In genomic region chr7:101286891-101287290, GRCm38 (mm10) we compare ENCODE assay signal across 17 mouse cellular contexts. TPM values are rescaled to one million over a fixed set of nuclear protein-coding genes. Genes with fewer than 3 reads are reported as not detected.
DNase-seq lines count a peak whose midpoint lies in the region; ATAC-seq and TF ChIP-seq lines count a peak whose summit lies in the region.
"Had no signal": no experiment of that assay in that cellular context is flagged by ENCODE, and none has a peak within 500 bp of the region (broad histone marks: within the 10 kb centered on the region; RNA-seq: fewer than 3 reads in every experiment).

No protein-coding gene starts in this region.

- 88% methylated on average over 4 of the region's 4 CpGs for WGBS in hindbrain, embryonic 13.5 days
- WGBS in hindbrain, embryonic 16.5 days, result 85% methylated on average over 4 of the region's 4 CpGs
- WGBS in neural tube, embryonic 13.5 days, result 89% methylated on average over 4 of the region's 4 CpGs

- 0 out of 2 replicates have a peak, but pooled peaks cover 3% of the 10 kb centered on the region for H3K4me1 ChIP-seq in hindbrain, embryonic 13.5 days (replicated peaks)
- no peaks in the 10 kb centered on the region for H3K4me1 ChIP-seq in hindbrain, embryonic 16.5 days (ENCODE audit: control insufficient read depth, insufficient read depth, low read depth, low read length)
- no peaks in the 10 kb centered on the region for H3K4me1 ChIP-seq in neural tube, embryonic 13.5 days (replicated peaks)
- H3K4me1 ChIP-seq: forebrain, embryonic 15.5 days; heart, embryonic 13.5 days had no signal

- DNase-seq in adrenal gland, adult 2 months, result peak; percentile 1
- DNase-seq in adrenal gland, adult 8-10 months, result no peak
- no peak for DNase-seq in left cerebral cortex, adult 2 months (ENCODE audit: extremely low spot score in 1 of 2, low spot score in 2 of 2)
- no peak for DNase-seq in left cerebral cortex, postnatal 10 days (ENCODE audit: extremely low spot score in 1 of 2, low spot score in 2 of 2)
- DNase-seq: adrenal gland, postnatal 14 days; B cell, adult 2 months; cerebellum, adult 18-20 months; cerebellum, adult 9-11 months; cerebellum, postnatal 36 days had no signal

- ATAC-seq in hindbrain, embryonic 13.5 days (ENCODE audit: low FRiP score), result no peak
- no peak for ATAC-seq in hindbrain, embryonic 16.5 days
- no peak for ATAC-seq in neural tube, embryonic 13.5 days (ENCODE audit: low read depth)
- ATAC-seq: CD4-positive, CD25-positive, alpha-beta regulatory T cell, adult 4 months; forebrain, embryonic 15.5 days had no signal

- peaks cover 71% of the 10 kb centered on the region for H3K36me3 ChIP-seq in hindbrain, embryonic 13.5 days
- peaks cover 26% of the 10 kb centered on the region for H3K36me3 ChIP-seq in hindbrain, embryonic 16.5 days (ENCODE audit: control insufficient read depth, insufficient read depth, low read length)
- peaks cover 62% of the 10 kb centered on the region for H3K36me3 ChIP-seq in neural tube, embryonic 13.5 days

- intact Hi-C loops in left cerebral cortex, adult 2 months (cut with DNase I), result no loop called here
- intact Hi-C loops in left cerebral cortex, postnatal 10 days (cut with DNase I), result loop anchor here (5.0 kb wide), 1 partner anchor 225 kb away; no protein-coding TSS in a partner anchor

- H3K4me2 ChIP-seq in hindbrain, embryonic 13.5 days, result no peak overlapping the region
- no peak overlapping the region for H3K4me2 ChIP-seq in hindbrain, embryonic 16.5 days (ENCODE audit: low read length)
- H3K4me2 ChIP-seq in neural tube, embryonic 13.5 days, result no peak overlapping the region
- H3K4me2 ChIP-seq: forebrain, embryonic 15.5 days; heart, embryonic 13.5 days; hindbrain, embryonic 14.5 days had no signal

- H3K9ac ChIP-seq in hindbrain, embryonic 13.5 days, result no peak overlapping the region
- H3K9ac ChIP-seq in hindbrain, embryonic 16.5 days (ENCODE audit: low read depth, low read length), result no peak overlapping the region
- no peak overlapping the region for H3K9ac ChIP-seq in neural tube, embryonic 13.5 days
- H3K9ac ChIP-seq: forebrain, embryonic 15.5 days; heart, embryonic 13.5 days; hindbrain, embryonic 14.5 days had no signal

- TF ChIP-seq CTCF in left cerebral cortex, adult 2 months (IDR thresholded peaks at IDR 0.05), result no peak

- no peaks in the 10 kb centered on the region for H3K9me3 ChIP-seq in hindbrain, embryonic 13.5 days
- H3K9me3 ChIP-seq in hindbrain, embryonic 16.5 days (ENCODE audit: control insufficient read depth, low read length), result no peaks in the 10 kb centered on the region
- H3K9me3 ChIP-seq in neural tube, embryonic 13.5 days, result no peaks in the 10 kb centered on the region
- H3K9me3 ChIP-seq: forebrain, embryonic 15.5 days; G1E; heart, embryonic 13.5 days had no signal

- H3K27me3 ChIP-seq in hindbrain, embryonic 13.5 days, result no peaks in the 10 kb centered on the region
- no peaks in the 10 kb centered on the region for H3K27me3 ChIP-seq in hindbrain, embryonic 16.5 days (replicated peaks; ENCODE audit: control insufficient read depth, insufficient read depth, low read length)
- H3K27me3 ChIP-seq in neural tube, embryonic 13.5 days, result no peaks in the 10 kb centered on the region
- H3K27me3 ChIP-seq: forebrain, embryonic 15.5 days; heart, embryonic 13.5 days had no signal

- H3K27ac ChIP-seq in hindbrain, embryonic 13.5 days, result 0 out of 2 replicates have a peak overlapping the region, but pooled peaks have one; percentile 23
- no peak overlapping the region for H3K27ac ChIP-seq in hindbrain, embryonic 16.5 days (ENCODE audit: low read depth, low read length)
- H3K27ac ChIP-seq in left cerebral cortex, adult 2 months, result peak overlapping the region; percentile 12; the same call in 1 of the 2 replicates
- H3K27ac ChIP-seq in neural tube, embryonic 13.5 days (replicated peaks), result 0 out of 2 replicates have a peak overlapping the region, but pooled peaks have one; percentile 13
- H3K27ac ChIP-seq: forebrain, embryonic 15.5 days; heart, embryonic 13.5 days; hindbrain, embryonic 14.5 days had no signal

- H3K4me3 ChIP-seq in hindbrain, embryonic 13.5 days, result no peak overlapping the region
- no peak overlapping the region for H3K4me3 ChIP-seq in hindbrain, embryonic 16.5 days (ENCODE audit: low read length)
- H3K4me3 ChIP-seq in left cerebral cortex, adult 2 months, result no peak overlapping the region
- no peak overlapping the region for H3K4me3 ChIP-seq in neural tube, embryonic 13.5 days
- H3K4me3 ChIP-seq: forebrain, embryonic 15.5 days; heart, embryonic 13.5 days had no signal

RNA-seq across cellular contexts. Expression of gene Atg16l2, which starts 15.2 kb away (rescaled TPM):
- total RNA-seq in adrenal gland, adult 2 months (2021), result 10 to 100 TPM; 17.7 to 22.3 TPM
- polyA plus RNA-seq in adrenal gland, adult 2 months (2012; rRNA removed), result 17.5 and 19.5 TPM in 2 replicates
- 10 to 100 TPM; 20.8 to 49.8 (median 33.4) TPM for total RNA-seq in adrenal gland, adult 8-10 months (2022)
- 17.5 and 20.8 TPM in 2 replicates for polyA plus RNA-seq in hindbrain, embryonic 13.5 days (2015; fragmentation: Nextera tagmentation; extraction: Ambion mirVana)
- 33.5 and 34.0 TPM in 2 replicates for polyA plus RNA-seq in hindbrain, embryonic 16.5 days (2015; fragmentation: Nextera tagmentation; extraction: Ambion mirVana)
- total RNA-seq in left cerebral cortex, adult 2 months (2021), result 10 to 100 TPM; 67.5 to 67.8 TPM
- total RNA-seq in left cerebral cortex, postnatal 10 days (2021), result 10 to 100 TPM; 52.1 to 52.4 TPM
- polyA plus RNA-seq in neural tube, embryonic 13.5 days (2015; fragmentation: Nextera tagmentation; extraction: Ambion mirVana), result 16.5 and 17.7 TPM in 2 replicates

RNA-seq across cellular contexts. Expression of gene Stard10, which starts 30.0 kb away (rescaled TPM):
- 10 to 100 TPM; 29.9 to 78.1 TPM for total RNA-seq in adrenal gland, adult 2 months (2021)
- polyA plus RNA-seq in adrenal gland, adult 2 months (2012; rRNA removed), result 27.6 and 46.9 TPM in 2 replicates
- total RNA-seq in adrenal gland, adult 8-10 months (2022), result 100 to 1,000 TPM in 2 of 4 experiments, 10 to 100 TPM in 2; 39.3 to 195 (median 109) TPM
- 9.7 and 10.0 TPM in 2 replicates for polyA plus RNA-seq in hindbrain, embryonic 13.5 days (2015; fragmentation: Nextera tagmentation; extraction: Ambion mirVana)
- 11.9 and 13.8 TPM in 2 replicates for polyA plus RNA-seq in hindbrain, embryonic 16.5 days (2015; fragmentation: Nextera tagmentation; extraction: Ambion mirVana)
- total RNA-seq in left cerebral cortex, adult 2 months (2021), result 10 to 100 TPM; 81.7 to 84.3 TPM
- total RNA-seq in left cerebral cortex, postnatal 10 days (2021), result 10 to 100 TPM; 16.2 to 18.7 TPM
- polyA plus RNA-seq in neural tube, embryonic 13.5 days (2015; fragmentation: Nextera tagmentation; extraction: Ambion mirVana), result 9.2 and 9.6 TPM in 2 replicates
- total RNA-seq: G1E had no signal
